Mouse (Mus musculus): ENCODE data around the gene Ccnd3. TPM values are rescaled to one million over a fixed set of nuclear protein-coding genes. Genes with fewer than 3 reads are reported as not detected.
"Not testable (repeated sequence)": the region's sequence is repeated elsewhere in the genome, so short reads cannot be mapped to it uniquely, and the experiment has no call there.

The Ccnd3 gene
- total and polyA plus RNA-seq, 3 experiments, result 143 to 568 TPM; not detected in 1

GRCm38 (mm10) chr17:47501946-47502706, 2.7 kb upstream of the Ccnd3 start, which contains the start of gene Taf8 (continued):
- TF ChIP-seq ZNF384 (IDR thresholded peaks at IDR 0.05; ENCODE audit: low read depth, low read length) (no peak), RAD21 (IDR thresholded peaks at IDR 0.05; ENCODE audit: low read depth, low read length) (no peak), UBTF (IDR thresholded peaks at IDR 0.05; ENCODE audit: borderline replicate concordance, insufficient read depth, low read depth, low read length) (no peak)

- H3K9ac ChIP-seq (ENCODE audit: control insufficient read depth, low read depth, low read length, poor library complexity, severe bottlenecking), result peak overlapping the region; percentile 44
- peak overlapping the region; percentile 37 for H3K27ac ChIP-seq (ENCODE audit: control insufficient read depth, low read depth, low read length)
- not testable (repeated sequence) for H3K27me3 ChIP-seq (ENCODE audit: control insufficient read depth in 1 of 2, insufficient read depth in 2 of 2, low read length in 2 of 2); DNase-seq (ENCODE audit: low read depth, low spot score); H3K79me2 ChIP-seq (ENCODE audit: control insufficient read depth, insufficient read depth, low read length, poor library complexity); H3K9me3 ChIP-seq (replicated peaks; ENCODE audit: insufficient read depth, low read length)
- peaks cover 1 to 11% of the 10 kb centered on the region in 2 experiments; a peak in 3 of 4 replicates for H3K36me3 ChIP-seq (ENCODE audit: control insufficient read depth in 1 of 2, insufficient read depth in 2 of 2, low read length in 2 of 2)
- peak overlapping the region in 1 of 2 experiments; percentile 46; a peak in 1 of 4 replicates for H3K4me3 ChIP-seq (ENCODE audit: control insufficient read depth in 1 of 2, insufficient read depth in 1 of 2, low read depth in 2 of 2, low read length in 2 of 2)
- TF ChIP-seq USF1 (IDR thresholded peaks at IDR 0.05; ENCODE audit: low read depth, low read length), result peak; percentile 61; the same call in 1 of the 2 replicates
- peaks cover 7 to 38% of the 10 kb centered on the region in 2 experiments; a peak in 3 of 4 replicates for H3K4me1 ChIP-seq (ENCODE audit: control insufficient read depth in 1 of 2, insufficient read depth in 2 of 2, low read length in 2 of 2)
Measured at GRCm38 (mm10) chr17:47502707-47503045, 2.2 kb upstream of the Ccnd3 start.

GRCm38 (mm10) chr17:47503689-47504088, 1.2 kb upstream of the Ccnd3 start:
- peaks cover 5% of the 10 kb centered on the region for H3K79me2 ChIP-seq (ENCODE audit: control insufficient read depth, insufficient read depth, low read length, poor library complexity)
- no peaks in the 10 kb centered on the region for H3K9me3 ChIP-seq (replicated peaks; ENCODE audit: insufficient read depth, low read length)
- H3K9ac ChIP-seq (ENCODE audit: control insufficient read depth, low read depth, low read length, poor library complexity, severe bottlenecking), result peak overlapping the region; percentile 70
- peak overlapping the region; percentile 62 to 63 for H3K4me3 ChIP-seq (ENCODE audit: control insufficient read depth in 1 of 2, insufficient read depth in 1 of 2, low read depth in 2 of 2, low read length in 2 of 2)
- TF ChIP-seq MYB (IDR thresholded peaks at IDR 0.05; ENCODE audit: low read depth, low read length) (no peak), EP300 (IDR thresholded peaks at IDR 0.05; ENCODE audit: low read depth in 1 of 2, low read length in 2 of 2) (no peak), NRF1 (IDR thresholded peaks at IDR 0.05; ENCODE audit: insufficient read depth, low read depth, low read length, poor library complexity, severe bottlenecking) (no peak), HCFC1 (IDR thresholded peaks at IDR 0.05; ENCODE audit: low read depth, low read length) (no peak), CHD1 (IDR thresholded peaks at IDR 0.05; ENCODE audit: low read depth, low read length) (no peak), ETS1 (IDR thresholded peaks at IDR 0.05; ENCODE audit: low read depth, low read length) (no peak), MAFK (IDR thresholded peaks at IDR 0.05; ENCODE audit: borderline replicate concordance, low read depth, low read length) (no peak), ELF1 (IDR thresholded peaks at IDR 0.05; ENCODE audit: low read depth, low read length) (no peak), POLR2AphosphoS5 (IDR thresholded peaks at IDR 0.05; ENCODE audit: borderline replicate concordance, low read depth, low read length) (no peak), TAL1 (IDR thresholded peaks at IDR 0.05; ENCODE audit: low read length) (no peak), JUND (IDR thresholded peaks at IDR 0.05; ENCODE audit: low read depth, low read length) (no peak), BHLHE40 (IDR thresholded peaks at IDR 0.05; ENCODE audit: borderline replicate concordance, low read depth, low read length) (no peak)
- peak overlapping the region; percentile 58 for H3K27ac ChIP-seq (ENCODE audit: control insufficient read depth, low read depth, low read length)
- peaks cover 8 to 38% of the 10 kb centered on the region in 2 experiments; a peak in 3 of 4 replicates for H3K4me1 ChIP-seq (ENCODE audit: control insufficient read depth in 1 of 2, insufficient read depth in 2 of 2, low read length in 2 of 2)
- no peaks in the 10 kb centered on the region for H3K27me3 ChIP-seq (ENCODE audit: control insufficient read depth in 1 of 2, insufficient read depth in 2 of 2, low read length in 2 of 2)
- DNase-seq (ENCODE audit: low read depth, low spot score), result no peak
- H3K36me3 ChIP-seq (ENCODE audit: control insufficient read depth in 1 of 2, insufficient read depth in 2 of 2, low read length in 2 of 2), result peaks cover 1 to 12% of the 10 kb centered on the region in 2 experiments; a peak in 3 of 4 replicates

Measured in MEL (cell line).